Mouse (Mus musculus) activated CD4-positive, CD25-positive, alpha-beta regulatory T cell, adult 4 months (primary cell): ENCODE results near the gene Shroom3. TPM values are rescaled to one million over a fixed set of nuclear protein-coding genes. Genes with fewer than 3 reads are reported as not detected.

Source experiments
- ATAC-seq: one replicate; pipeline ENCODE4 v1.8.0; 2017
- polyA plus RNA-seq, 2 experiments: library from polyadenylated mRNA; unstranded; fragments of 100-300 nt; shearing (Covaris generic); gene quantifications; one replicate each; pipeline ENCODE4 v1.2.1; 2017

Gene Shroom3
- polyA plus RNA-seq, 2 experiments from 2014 or later, result not detected

DNA sequence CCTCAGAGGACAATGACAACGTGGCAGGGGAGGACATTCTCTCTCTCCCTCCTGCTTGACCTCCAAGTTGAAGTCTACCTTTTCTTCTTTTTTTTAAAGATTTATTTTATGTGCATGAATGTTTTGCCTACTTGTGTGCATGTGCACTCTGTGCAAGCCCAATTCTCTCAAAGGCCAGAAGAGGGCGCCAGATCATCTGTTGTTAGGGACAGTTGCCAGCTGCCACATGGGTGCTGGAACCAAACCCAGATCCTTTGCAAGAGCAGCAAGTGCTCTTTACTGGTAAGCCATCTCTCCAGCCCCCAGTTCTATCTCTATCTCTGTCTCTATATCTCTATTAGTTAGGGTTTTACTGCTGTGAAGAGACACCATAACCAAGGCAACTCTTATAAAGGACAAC is 300.7 kb downstream of the Shroom3 start:
- no peak for ATAC-seq

DNA sequence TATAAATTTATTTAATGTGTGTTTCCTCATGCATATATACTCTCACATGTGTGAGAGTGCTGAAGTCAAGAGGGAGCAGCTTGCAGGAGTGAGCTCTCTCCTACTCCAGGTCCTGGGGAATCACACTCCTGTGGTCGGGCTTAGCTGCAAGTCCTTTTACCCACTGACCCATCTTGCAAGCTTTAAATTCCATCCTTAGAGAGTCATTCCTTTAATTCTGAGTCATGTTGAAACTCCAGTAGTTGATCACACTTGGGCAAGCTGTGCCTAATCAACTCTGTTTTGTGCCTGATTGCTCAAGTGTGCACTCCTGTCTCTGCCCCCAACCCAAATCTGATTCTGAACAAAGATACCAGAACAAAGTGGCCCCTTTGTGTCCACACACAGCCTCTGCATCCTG is 301.5 kb downstream of the Shroom3 start:
- ATAC-seq, result no peak

DNA sequence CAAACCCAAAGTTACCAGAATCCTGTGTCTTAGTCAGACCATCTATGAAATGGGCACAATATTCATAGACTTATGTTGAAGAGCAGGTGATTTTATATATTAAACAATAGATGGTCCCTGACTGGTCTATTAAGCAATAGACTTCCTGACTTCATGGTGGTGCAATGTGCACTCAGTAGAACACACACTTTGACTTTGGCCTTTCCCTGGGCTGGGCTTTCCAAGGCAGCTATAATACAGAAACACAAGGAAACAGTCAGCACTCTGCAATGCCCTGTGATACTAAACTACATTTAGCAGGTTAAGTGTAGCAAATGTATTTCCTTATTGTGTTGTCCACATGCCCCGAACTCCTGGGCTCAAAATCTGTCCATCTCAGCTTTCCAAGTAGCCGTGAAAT is 302.2 kb downstream of the Shroom3 start:
- ATAC-seq, result no peak

DNA sequence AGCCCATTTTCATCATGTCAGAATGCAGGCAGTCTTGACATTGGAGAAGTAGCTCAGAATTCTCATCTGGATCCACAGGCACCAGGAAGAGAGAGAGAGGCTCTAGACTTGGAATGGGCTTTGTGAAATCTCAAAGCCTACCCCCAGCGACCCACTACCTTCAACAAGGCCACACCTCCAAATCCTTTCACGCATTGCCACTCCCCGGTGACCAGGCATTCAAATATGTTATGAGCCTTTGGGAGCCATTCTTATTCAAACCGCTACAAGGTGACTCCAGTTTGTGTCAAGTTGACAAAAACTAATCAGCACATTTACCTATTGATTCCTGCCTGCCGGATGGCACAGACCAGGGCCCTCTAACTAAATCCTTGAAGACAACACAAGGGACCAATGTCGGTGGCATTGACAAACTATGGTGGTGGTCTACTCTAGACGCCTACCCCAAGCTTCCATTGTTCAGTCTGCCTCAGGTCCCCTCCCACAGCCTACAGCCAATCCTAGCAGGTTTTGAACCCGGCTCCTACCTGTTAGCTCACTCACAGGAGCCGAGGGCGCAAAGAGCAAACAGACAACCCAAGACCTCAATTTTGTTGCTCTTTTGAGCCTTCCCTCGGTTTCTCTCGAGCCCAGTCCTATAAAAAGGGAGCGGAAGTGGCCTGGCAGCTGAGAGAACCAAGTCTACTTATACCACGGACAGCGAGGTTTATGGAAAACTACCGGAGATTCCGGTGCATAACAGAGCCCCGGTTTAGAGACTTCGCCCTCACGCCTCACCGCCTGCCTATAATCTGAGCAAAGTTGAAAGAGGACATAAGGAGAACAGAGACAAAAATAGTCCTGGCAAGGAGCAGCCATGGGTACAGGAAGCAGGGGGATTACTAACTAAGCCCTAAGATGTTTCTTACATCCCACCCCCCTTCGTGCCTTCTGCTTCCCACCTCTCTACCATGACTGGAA is 303.7 kb downstream of the Shroom3 start:
- no peak for ATAC-seq

DNA sequence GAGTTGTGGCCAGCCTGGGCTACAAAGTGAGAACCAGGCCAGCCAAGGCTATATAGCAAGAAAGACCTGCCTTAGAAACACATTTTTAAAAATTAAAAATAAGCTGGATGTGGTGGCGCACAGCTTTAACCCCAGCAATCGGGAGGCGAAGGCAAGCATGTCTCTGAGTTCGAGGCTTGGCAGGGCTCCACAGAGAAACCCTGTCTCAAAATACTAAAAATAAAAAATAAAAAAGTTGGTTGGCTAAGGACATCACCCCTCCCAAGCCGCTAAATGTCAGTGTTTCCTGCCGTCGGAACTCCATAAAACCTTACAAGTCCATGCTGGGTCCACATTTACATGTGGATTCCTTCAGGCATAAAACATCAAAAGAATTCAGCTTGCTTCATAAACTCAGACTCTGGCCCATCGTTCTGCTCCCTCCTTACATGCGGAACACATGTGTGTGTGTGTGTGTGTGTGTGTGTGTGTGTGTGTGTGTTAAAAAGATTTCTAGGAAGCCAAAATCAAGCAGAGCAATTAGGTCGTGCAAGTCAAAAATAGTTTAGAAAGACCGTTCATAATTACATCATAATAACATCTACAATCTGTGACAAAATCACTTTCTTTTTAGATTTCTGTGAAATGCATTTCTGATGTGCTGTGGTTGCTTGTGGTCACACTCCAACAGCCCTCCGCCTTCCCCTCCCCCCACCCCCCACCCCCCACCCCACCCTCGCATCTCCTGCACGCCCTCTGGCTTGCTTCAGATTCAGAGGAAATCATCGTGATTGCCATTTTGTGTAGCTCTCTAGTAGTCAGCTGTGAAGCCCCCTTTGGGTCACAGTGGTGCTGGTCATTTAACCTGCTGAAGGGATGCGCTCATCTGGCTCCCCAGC is 304.9 kb downstream of the Shroom3 start:
- no peak for ATAC-seq

DNA sequence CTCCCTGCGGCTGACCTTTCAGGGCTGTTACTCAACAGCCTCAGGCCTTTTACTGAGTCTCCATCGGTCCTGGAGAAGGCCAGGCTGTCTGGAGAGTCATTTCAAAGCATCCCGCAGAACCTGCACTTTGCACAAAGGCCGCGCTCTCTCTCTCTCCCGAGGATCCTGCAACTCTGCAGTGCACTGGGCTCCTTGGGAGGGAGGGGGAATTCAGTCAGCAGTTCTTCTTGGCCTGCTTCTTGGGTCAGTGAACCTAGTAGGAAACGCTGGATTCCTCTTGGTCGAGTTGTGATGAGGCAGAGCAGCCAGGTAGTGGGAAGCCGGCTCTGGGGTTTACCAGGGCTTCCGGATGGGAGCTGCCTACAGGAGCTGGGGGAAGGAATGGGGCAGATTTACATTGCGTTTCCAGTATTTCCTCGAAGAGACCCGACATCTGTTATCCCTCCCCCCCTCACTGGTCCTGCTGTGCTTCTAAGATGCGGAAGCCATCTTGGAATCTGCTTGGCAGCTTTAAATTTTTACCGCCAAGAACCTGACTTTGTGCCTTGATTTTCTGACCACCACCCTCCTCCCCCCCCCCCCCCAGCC is 305.6 kb downstream of the Shroom3 start:
- ATAC-seq, result no peak

DNA sequence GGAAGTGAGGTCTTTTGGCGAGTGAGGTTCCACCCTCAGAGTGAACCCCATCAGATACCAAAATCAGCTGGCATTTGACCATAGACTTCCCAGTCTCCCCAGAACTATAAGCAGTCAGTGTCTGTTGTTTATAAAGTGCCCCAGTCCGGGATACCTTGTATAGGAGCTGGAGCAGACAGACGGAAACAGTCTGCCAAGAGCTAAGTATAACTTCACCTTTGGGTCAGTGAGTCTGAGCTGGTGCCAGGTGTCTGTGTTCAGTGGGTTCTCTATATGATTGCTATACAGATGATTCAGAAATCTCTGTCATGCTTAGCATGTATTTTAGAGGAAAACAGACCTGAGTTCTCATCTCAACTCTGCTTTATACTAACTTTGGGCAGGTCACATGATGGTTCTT is 308.9 kb downstream of the Shroom3 start:
- no peak for ATAC-seq

DNA sequence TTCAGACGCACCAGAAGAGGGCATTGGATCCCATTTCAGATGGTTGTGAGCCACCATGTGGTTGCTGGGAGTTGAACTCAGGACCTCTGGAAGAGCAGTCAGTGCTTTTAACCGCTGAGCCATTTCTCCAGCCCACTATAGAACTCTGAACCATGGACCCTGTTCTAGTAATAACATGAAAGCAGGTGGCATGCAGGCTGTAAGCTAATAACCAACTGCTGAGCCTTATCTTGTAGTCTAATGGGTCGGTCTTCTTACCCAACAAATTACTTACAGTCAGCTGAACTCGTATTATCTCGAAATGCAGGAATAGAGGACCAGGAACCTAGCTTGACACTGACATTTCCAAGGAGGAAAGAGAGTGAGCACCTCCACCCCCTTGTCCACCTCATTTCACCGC is 311.1 kb downstream of the Shroom3 start:
- ATAC-seq, result no peak

DNA sequence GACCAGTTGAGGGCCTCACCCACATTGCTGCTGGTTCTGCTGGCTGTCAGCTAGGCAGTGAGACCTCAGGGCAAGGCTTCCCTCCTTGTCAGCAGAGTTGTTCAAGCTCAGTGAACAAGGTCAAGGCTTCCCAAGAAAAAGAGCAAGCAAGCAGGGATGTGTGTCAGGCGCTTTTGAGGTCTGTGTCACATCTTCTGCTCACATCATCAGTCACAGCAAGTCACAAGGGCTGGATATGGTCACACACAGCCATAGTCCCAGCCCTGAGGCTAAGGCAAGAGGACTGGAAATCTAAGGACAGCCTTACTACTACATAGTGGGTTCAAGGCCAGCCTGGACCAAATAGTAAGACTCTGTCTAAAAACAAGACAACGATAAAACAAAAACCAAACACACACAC is 311.6 kb downstream of the Shroom3 start:
- no peak for ATAC-seq

DNA sequence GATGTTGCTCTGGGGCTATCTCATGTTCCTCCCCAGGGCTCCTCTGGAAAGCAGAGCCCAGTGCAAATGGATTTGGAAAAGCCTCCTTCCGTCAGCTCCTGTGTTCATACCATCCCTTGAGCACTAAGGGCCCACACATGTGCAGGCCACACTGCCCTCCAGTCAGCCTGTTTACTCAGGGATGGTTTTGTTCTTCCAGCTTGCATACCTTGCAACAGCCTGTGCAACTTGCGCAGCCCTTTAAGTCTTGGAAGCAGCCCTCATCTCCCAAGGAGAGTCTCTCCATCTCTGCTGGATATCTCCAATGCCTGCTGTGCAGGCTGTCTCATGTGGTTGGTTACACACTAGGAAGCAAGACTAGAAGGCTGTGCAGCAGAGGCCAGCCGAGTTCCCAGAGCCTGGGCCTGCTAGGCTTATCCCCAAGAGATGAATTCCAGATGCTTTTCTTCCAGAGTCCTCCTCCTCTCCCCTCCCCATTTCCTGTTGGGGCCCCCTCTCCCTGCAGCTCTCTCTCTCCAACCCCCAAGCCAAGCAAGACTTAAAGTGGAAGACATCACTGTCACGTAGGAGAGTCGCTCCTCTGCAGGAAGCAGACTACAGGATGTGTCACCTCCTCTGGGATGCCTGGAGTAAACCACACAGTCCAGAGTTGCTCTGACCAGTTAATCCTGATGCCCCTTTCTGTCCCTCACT is 314.3 kb downstream of the Shroom3 start:
- ATAC-seq, result no peak

DNA sequence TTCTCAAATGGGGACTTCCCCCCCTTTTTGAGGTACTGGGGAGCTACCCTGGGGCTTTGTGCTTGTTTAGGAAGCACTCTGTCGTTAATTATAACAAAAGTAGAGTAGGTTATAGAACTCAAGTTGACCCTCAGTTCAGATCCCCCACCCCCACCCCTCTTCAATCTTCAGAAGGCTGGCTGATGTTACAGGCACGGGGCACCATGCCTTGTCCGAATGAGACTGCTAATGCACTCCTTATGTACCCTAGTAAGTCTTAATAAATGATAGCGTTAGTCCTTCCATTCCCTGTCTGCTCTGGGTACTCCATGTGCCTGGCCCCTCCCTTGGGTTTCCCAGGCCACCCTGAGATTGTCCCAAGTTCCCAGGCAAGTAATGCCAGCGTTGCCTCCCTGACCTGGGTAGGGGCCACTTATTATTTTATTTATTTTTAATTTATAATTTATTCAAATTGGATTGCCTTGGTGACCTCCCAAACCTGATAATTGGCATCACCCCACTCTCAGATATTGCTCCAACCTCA is 315.3 kb downstream of the Shroom3 start:
- no peak for ATAC-seq

DNA sequence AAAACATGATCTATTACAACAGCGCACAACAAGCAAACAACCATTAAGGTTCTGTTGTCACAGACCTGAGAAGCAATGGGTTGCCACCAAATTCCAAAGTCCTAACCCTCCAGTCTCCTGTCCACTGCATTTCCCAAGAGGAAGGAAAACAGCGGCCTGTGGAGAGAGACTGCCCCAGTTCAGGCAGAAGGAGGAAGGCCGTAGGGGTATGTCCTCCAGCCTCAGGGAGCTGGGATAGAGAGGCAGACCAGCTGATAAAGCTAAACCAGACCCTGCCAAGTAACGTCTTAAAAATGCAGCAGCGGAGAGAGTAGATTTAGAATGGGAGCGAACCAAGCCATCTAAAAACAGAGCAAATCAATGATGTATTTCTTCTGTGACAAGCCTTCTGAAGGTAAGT is 316.8 kb downstream of the Shroom3 start:
- no peak for ATAC-seq

DNA sequence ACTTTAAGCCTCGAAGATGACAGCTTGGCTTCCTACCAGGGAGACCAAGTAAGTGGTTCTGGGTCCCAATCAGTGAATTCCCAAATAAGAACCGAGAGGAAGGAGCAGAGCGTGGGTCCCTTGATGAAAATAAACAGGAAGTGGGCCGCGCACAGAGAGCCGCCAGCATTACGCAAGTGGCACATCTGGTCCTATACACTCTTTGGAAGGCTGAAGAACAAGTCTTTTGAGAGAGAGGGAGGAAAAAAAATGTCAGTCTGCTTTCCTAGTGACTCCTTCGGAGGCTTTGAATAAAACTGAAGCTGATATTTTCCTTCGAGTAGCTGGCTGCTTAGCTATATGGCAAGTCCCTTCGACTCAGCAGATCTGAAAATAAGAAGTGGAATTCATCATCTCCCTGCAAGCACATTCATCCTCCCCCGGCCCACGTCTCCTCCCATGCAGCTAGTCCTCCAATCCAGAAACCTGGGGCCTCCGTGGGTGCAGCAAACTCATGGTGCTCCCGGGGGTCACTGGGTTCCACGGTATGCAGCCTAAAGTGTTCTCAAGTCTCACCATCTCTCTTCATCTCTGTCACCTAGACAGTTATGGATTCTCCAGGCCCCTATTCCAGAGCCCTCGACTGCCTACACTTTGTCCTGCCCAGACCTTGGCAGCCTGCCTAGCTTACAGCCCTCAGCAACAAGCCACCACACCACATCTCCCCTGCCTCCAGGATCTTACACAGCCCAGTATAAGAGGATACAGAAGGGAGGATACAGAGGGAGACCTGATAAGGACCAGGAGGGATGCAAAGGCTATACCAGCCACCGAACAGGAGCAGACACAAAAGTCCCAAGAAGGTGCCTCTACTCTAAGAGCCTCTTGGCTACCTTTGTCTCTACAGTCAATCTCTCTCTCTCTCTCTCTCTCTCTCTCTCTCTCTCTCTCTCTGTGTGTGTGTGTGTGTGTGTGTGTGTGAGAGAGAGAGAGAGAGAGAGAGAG is 317.8 kb downstream of the Shroom3 start:
- ATAC-seq, result no peak

DNA sequence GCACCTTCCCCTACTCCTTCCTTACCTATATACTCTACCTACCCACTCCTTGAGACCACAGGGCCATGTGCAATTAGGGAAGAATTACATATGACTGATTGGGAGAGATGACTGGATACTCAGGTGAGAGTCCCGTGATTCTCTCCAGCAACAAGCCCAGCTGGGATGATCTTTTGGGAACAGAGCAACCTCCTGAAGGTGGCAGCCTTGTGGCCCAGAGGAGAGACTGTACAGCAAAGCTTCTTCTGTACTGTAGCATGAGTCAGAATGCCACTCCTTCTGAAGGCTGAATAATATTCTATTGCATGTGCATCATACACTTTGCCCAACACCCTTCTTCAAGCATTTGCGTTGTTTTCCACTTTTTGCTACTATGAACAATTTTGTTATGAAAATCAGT is 319.4 kb downstream of the Shroom3 start:
- ATAC-seq, result no peak

DNA sequence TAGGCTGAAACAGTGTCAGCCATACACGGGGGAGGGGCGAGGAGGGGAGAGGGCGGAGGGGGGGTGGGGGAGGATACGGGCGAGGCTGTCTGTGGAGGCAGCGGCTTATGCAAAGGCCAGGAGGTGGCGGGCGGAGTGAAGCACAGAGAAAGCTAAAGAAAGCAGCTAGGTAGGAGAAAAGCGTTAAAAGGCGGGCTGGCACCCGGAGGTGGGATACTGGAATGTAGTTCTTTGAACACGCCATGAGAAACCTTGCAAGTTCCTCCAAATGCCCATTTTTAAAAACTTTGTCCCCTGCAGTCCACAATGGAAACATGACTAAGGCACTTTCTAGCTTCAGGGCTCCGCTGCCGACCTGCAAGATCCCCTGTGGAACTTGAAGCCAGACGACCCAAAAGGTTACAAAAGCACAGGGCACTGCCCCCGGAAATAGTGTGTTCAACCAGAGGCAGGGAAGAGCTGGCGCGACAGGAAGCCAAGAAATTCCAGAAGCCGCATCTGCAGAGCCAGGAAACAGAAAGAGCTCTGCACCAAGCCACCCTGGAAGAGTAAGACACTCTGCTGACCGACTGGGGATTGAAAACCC is 322.1 kb downstream of the Shroom3 start:
- ATAC-seq, result no peak

DNA sequence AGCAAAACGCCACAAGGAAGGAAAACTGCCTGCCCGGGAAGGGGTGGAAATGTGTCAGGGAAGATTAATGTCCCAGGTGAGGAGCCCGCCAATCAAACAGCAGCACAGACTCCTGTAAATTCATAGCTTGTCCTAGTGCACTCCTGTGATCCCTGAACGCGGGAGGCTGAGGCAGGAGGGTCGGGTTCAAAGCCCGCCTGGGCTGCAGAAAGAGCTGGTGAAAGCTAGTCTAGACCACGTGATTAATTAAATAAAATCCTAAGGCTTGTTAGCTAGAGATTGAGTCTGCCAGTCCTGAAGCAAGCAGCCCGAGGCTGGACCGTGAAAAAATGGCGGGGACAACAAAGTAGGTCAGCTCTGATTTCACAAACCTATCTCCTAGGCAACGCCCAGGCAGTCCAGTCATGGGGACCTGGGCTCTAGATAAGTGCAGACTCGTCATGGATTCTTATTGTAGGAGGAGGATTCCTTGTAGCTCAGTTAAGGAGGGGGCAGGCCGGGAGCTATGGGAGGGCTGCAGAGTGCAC is 322.6 kb downstream of the Shroom3 start:
- no peak for ATAC-seq

DNA sequence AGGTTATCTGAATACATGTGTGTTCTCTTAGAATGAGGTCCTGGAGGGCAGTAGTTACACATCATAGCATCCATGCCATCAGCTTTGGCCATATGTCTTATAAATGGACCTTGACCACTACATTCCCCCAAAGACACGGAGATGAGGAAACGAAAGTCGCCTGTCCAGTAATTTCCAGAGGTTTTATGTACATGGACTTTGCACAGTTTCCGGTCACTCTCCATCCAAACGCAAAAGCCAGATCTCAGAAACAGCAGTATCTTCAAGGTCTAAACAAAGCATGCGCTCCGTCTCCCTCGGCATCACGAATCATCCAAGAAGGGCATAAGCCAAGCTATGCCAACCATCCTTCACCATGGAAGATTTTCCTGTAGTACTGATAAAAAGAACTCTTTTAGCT is 325.0 kb downstream of the Shroom3 start:
- ATAC-seq, result no peak
